In genomic region chr8:84256458-84256821, GRCm38 (mm10) we compare ENCODE assay signal across 8 mouse cellular contexts. TPM values are rescaled to one million over a fixed set of nuclear protein-coding genes. Genes with fewer than 3 reads are reported as not detected.
A peak's percentile ranks its signal among the peaks of the same experiment; 100 is the strongest.
DNase-seq lines count a peak whose midpoint lies in the region; ATAC-seq lines count a peak whose summit lies in the region.

No protein-coding gene starts in this region.

- H3K36me3 ChIP-seq in heart, embryonic 15.5 days = peaks cover 64% of the 10 kb centered on the region
- peaks cover 70% of the 10 kb centered on the region for H3K36me3 ChIP-seq in embryonic facial prominence, embryonic 15.5 days
- peaks cover 64% of the 10 kb centered on the region for H3K36me3 ChIP-seq in kidney, embryonic 16.5 days (ENCODE audit: insufficient read depth, low read length)

- H3K27ac ChIP-seq in heart, embryonic 15.5 days = peak overlapping the region; percentile 92
- peak overlapping the region; percentile 90 for H3K27ac ChIP-seq in embryonic facial prominence, embryonic 15.5 days (replicated peaks)
- peak overlapping the region; percentile 95 for H3K27ac ChIP-seq in kidney, embryonic 16.5 days (ENCODE audit: low read length)

- H3K9me3 ChIP-seq in heart, embryonic 15.5 days (replicated peaks) = no peaks in the 10 kb centered on the region
- H3K9me3 ChIP-seq in embryonic facial prominence, embryonic 15.5 days (replicated peaks) = no peaks in the 10 kb centered on the region
- no peaks in the 10 kb centered on the region for H3K9me3 ChIP-seq in kidney, embryonic 16.5 days (ENCODE audit: low read length)

- H3K9ac ChIP-seq in heart, embryonic 15.5 days = peak overlapping the region; percentile 85
- peak overlapping the region; percentile 74 for H3K9ac ChIP-seq in embryonic facial prominence, embryonic 15.5 days
- H3K9ac ChIP-seq in kidney, embryonic 16.5 days (replicated peaks; ENCODE audit: low read length) = peak overlapping the region; percentile 84

- peaks cover 17% of the 10 kb centered on the region for H3K4me1 ChIP-seq in heart, embryonic 15.5 days (replicated peaks)
- H3K4me1 ChIP-seq in embryonic facial prominence, embryonic 15.5 days = peaks cover 20% of the 10 kb centered on the region
- peaks cover 15% of the 10 kb centered on the region for H3K4me1 ChIP-seq in kidney, embryonic 16.5 days (ENCODE audit: insufficient read depth, low read length)

- peak; percentile 16; the same call in 1 of the 2 replicates for ATAC-seq in heart, embryonic 15.5 days (replicated peaks; ENCODE audit: insufficient number of reproducible peaks, insufficient read depth, low FRiP score, low read depth)
- 0 out of 2 replicates have a peak, but pooled peaks have one; percentile 2 for ATAC-seq in embryonic facial prominence, embryonic 15.5 days (ENCODE audit: insufficient number of reproducible peaks, low FRiP score, low TSS enrichment, low read depth)
- peak; percentile 39 for ATAC-seq in kidney, embryonic 16.5 days (ENCODE audit: low FRiP score, low TSS enrichment)
- ATAC-seq in megakaryocyte progenitor cell, adult 5-6 weeks (replicated peaks; ENCODE audit: poor library complexity) = peak; percentile 62

- intact Hi-C loops in heart, postnatal 36 days (cut with DNase I) = no loop called here

- 12% methylated on average over 6 of the region's 6 CpGs for WGBS in heart, embryonic 15.5 days
- 11% methylated on average over 6 of the region's 6 CpGs for WGBS in embryonic facial prominence, embryonic 15.5 days
- 15% methylated on average over 6 of the region's 6 CpGs for WGBS in kidney, embryonic 16.5 days

- peak overlapping the region; percentile 98 for H3K4me2 ChIP-seq in heart, embryonic 15.5 days
- H3K4me2 ChIP-seq in embryonic facial prominence, embryonic 15.5 days (replicated peaks) = peak overlapping the region; percentile 88
- peak overlapping the region; percentile 97 for H3K4me2 ChIP-seq in kidney, embryonic 16.5 days (replicated peaks; ENCODE audit: low read depth, low read length)

- peak overlapping the region; percentile 83 for H3K4me3 ChIP-seq in heart, embryonic 15.5 days
- peak overlapping the region; percentile 69 for H3K4me3 ChIP-seq in embryonic facial prominence, embryonic 15.5 days (replicated peaks)
- H3K4me3 ChIP-seq in kidney, embryonic 16.5 days (ENCODE audit: low read length) = peak overlapping the region; percentile 86

- no peak for DNase-seq in heart, postnatal 36 days
- peak; percentile 84 for DNase-seq in ES-CJ7 (ENCODE audit: low read depth, low spot score)
- DNase-seq in ovary, postnatal 10 days (ENCODE audit: low spot score) = no peak
- no peak for DNase-seq in layer of hippocampus, adult 11-12 months (ENCODE audit: low spot score)

- H3K27me3 ChIP-seq in heart, embryonic 15.5 days = no peaks in the 10 kb centered on the region
- H3K27me3 ChIP-seq in embryonic facial prominence, embryonic 15.5 days = no peaks in the 10 kb centered on the region
- H3K27me3 ChIP-seq in kidney, embryonic 16.5 days (ENCODE audit: insufficient read depth, low read length) = no peaks in the 10 kb centered on the region

RNA-seq across cellular contexts. Expression of gene Mri1, which starts 0.7 kb away (rescaled TPM):
- polyA plus RNA-seq in heart, embryonic 15.5 days (2015; fragmentation: Nextera tagmentation; extraction: Ambion mirVana) = 36.1 and 42.7 TPM in 2 replicates
- total RNA-seq in heart, postnatal 36 days (2021) = 10 to 100 TPM; 10.1 to 12.3 TPM
- 61.2 and 62.6 TPM in 2 replicates for polyA plus RNA-seq in embryonic facial prominence, embryonic 15.5 days (2015; fragmentation: Nextera tagmentation; extraction: Ambion mirVana)
- 70.1 and 71.1 TPM in 2 replicates for polyA plus RNA-seq in kidney, embryonic 16.5 days (2015; fragmentation: Nextera tagmentation; extraction: Ambion mirVana)
- total RNA-seq in megakaryocyte progenitor cell, adult 5-6 weeks (2015) = 34.3 and 39.1 TPM in 2 replicates
- 13.8 and 17.4 TPM in 2 replicates for total RNA-seq in megakaryocyte progenitor cell, adult 5-6 weeks (2017)

RNA-seq across cellular contexts. Expression of gene D8Ertd738e, which starts 6.9 kb away (rescaled TPM):
- polyA plus RNA-seq in heart, embryonic 15.5 days (2015; fragmentation: Nextera tagmentation; extraction: Ambion mirVana) = 290 and 291 TPM in 2 replicates
- total RNA-seq in heart, postnatal 36 days (2021) = 100 to 1,000 TPM; 231 to 232 TPM
- polyA plus RNA-seq in embryonic facial prominence, embryonic 15.5 days (2015; fragmentation: Nextera tagmentation; extraction: Ambion mirVana) = 314 and 349 TPM in 2 replicates
- polyA plus RNA-seq in kidney, embryonic 16.5 days (2015; fragmentation: Nextera tagmentation; extraction: Ambion mirVana) = 321 and 330 TPM in 2 replicates
- 121 and 132 TPM in 2 replicates for total RNA-seq in megakaryocyte progenitor cell, adult 5-6 weeks (2015)
- total RNA-seq in megakaryocyte progenitor cell, adult 5-6 weeks (2017) = 63.4 and 107 TPM in 2 replicates

RNA-seq across cellular contexts. Expression of gene Ccdc130, which starts 13.7 kb away (rescaled TPM):
- polyA plus RNA-seq in heart, embryonic 15.5 days (2015; fragmentation: Nextera tagmentation; extraction: Ambion mirVana) = 15.2 and 15.7 TPM in 2 replicates
- total RNA-seq in heart, postnatal 36 days (2021) = 10 to 100 TPM in 1 of 2 experiments, 1 to 10 TPM in 1; 7.5 to 11.0 TPM
- 24.1 and 28.5 TPM in 2 replicates for polyA plus RNA-seq in embryonic facial prominence, embryonic 15.5 days (2015; fragmentation: Nextera tagmentation; extraction: Ambion mirVana)
- 20.5 and 22.6 TPM in 2 replicates for polyA plus RNA-seq in kidney, embryonic 16.5 days (2015; fragmentation: Nextera tagmentation; extraction: Ambion mirVana)
- 18.6 and 19.4 TPM in 2 replicates for total RNA-seq in megakaryocyte progenitor cell, adult 5-6 weeks (2015)
- 6.8 and 17.0 TPM in 2 replicates for total RNA-seq in megakaryocyte progenitor cell, adult 5-6 weeks (2017)

RNA-seq across cellular contexts. Expression of gene Zswim4, which starts 19.6 kb away (rescaled TPM):
- polyA plus RNA-seq in heart, embryonic 15.5 days (2015; fragmentation: Nextera tagmentation; extraction: Ambion mirVana) = 7.6 and 9.7 TPM in 2 replicates
- total RNA-seq in heart, postnatal 36 days (2021) = 10 to 100 TPM in 1 of 2 experiments, 1 to 10 TPM in 1; 9.5 to 11.0 TPM
- polyA plus RNA-seq in embryonic facial prominence, embryonic 15.5 days (2015; fragmentation: Nextera tagmentation; extraction: Ambion mirVana) = 15.8 and 17.7 TPM in 2 replicates
- 18.3 and 18.5 TPM in 2 replicates for polyA plus RNA-seq in kidney, embryonic 16.5 days (2015; fragmentation: Nextera tagmentation; extraction: Ambion mirVana)
- total RNA-seq in megakaryocyte progenitor cell, adult 5-6 weeks (2015) = 3.2 and 3.4 TPM in 2 replicates
- total RNA-seq in megakaryocyte progenitor cell, adult 5-6 weeks (2017) = 4.2 and 5.0 TPM in 2 replicates

Comparison
In these comparisons a context has a peak if more than half of its experiments do, and no peak if none do; other contexts are left out.
1. ATAC-seq: peak in every context shown above with its lines; median percentile 62 in megakaryocyte progenitor cell, adult 5-6 weeks; 39 in kidney, embryonic 16.5 days; 16 in heart, embryonic 15.5 days; 2 in embryonic facial prominence, embryonic 15.5 days.